Mouse (Mus musculus) yolk sac, embryonic 10.5 days (tissue): ENCODE results near the gene Nfya.
"Not testable (repeated sequence)": the region's sequence is repeated elsewhere in the genome, so short reads cannot be mapped to it uniquely, and the experiment has no call there.

Experiments used
- DNase-seq: peaks from one replicate; pipeline ENCODE4 v3.0.0-alpha.2; 2017; ENCODE audit warnings: low spot score

Gene Nfya

GRCm38 (mm10) chr17:48391446-48391845, 18.3 kb downstream of the Nfya start:
- DNase-seq = no peak

GRCm38 (mm10) chr17:48389442-48389841, 20.3 kb downstream of the Nfya start:
- DNase-seq = no peak

GRCm38 (mm10) chr17:48388666-48389065, 21.0 kb downstream of the Nfya start:
- DNase-seq = no peak

GRCm38 (mm10) chr17:48385786-48386461, 23.8 kb downstream of the Nfya start:
- no peak for DNase-seq

- DNase-seq = no peak
These were observed 30.7 kb downstream of the Nfya start for GRCm38 (mm10) chr17:48379050-48379449.

- DNase-seq = no peak
These were observed 33.6 kb downstream of the Nfya start for GRCm38 (mm10) chr17:48376102-48376501.

GRCm38 (mm10) chr17:48372987-48373386, 36.7 kb downstream of the Nfya start:
- DNase-seq = no peak

GRCm38 (mm10) chr17:48371621-48372020, 38.1 kb downstream of the Nfya start:
- no peak for DNase-seq

GRCm38 (mm10) chr17:48366806-48367205, 42.9 kb downstream of the Nfya start:
- no peak for DNase-seq

GRCm38 (mm10) chr17:48365511-48366155, 44.1 kb downstream of the Nfya start:
- DNase-seq = no peak

- DNase-seq = no peak
These were observed 46.2 kb downstream of the Nfya start for GRCm38 (mm10) chr17:48363421-48363965.

GRCm38 (mm10) chr17:48362966-48363365, 46.7 kb downstream of the Nfya start:
- DNase-seq = no peak

- no peak for DNase-seq
These were observed 47.4 kb downstream of the Nfya start for GRCm38 (mm10) chr17:48362346-48362745.

- DNase-seq = no peak
These were observed 49.2 kb downstream of the Nfya start for GRCm38 (mm10) chr17:48360462-48360861.

GRCm38 (mm10) chr17:48359616-48360015, 50.1 kb downstream of the Nfya start, which contains the start of gene Treml1:
Gene Treml1 (plus strand): TSS chr17:48359916.
- DNase-seq = no peak

GRCm38 (mm10) chr17:48357892-48358291, 51.8 kb downstream of the Nfya start:
- no peak for DNase-seq

- no peak for DNase-seq
These were observed 53.9 kb downstream of the Nfya start for GRCm38 (mm10) chr17:48355822-48356221.

- not testable (repeated sequence) for DNase-seq
These were observed 56.7 kb downstream of the Nfya start for GRCm38 (mm10) chr17:48352976-48353375.

GRCm38 (mm10) chr17:48350681-48351193, 59.0 kb downstream of the Nfya start:
- DNase-seq = no peak

- DNase-seq = no peak
These were observed 62.4 kb downstream of the Nfya start for GRCm38 (mm10) chr17:48347287-48347686.

GRCm38 (mm10) chr17:48346834-48347233, 62.9 kb downstream of the Nfya start:
- no peak for DNase-seq

GRCm38 (mm10) chr17:48346231-48346630, 63.5 kb downstream of the Nfya start, which contains the start of gene Trem2:
Gene Trem2 (plus strand): TSS chr17:48346401.
- DNase-seq = no peak

- no peak for DNase-seq
These were observed 63.9 kb downstream of the Nfya start for GRCm38 (mm10) chr17:48345824-48346223.
